Mouse (Mus musculus): ENCODE results near the gene Susd4.

- TF ChIP-seq POLR2A (IDR thresholded peaks at IDR 0.05; ENCODE audit: control insufficient read depth, extremely low read depth, insufficient read depth, low read length, poor library complexity) = no peak
- no peak for TF ChIP-seq CTCF (IDR thresholded peaks at IDR 0.05; ENCODE audit: borderline replicate concordance, control insufficient read depth, extremely low read depth, insufficient read depth, low read length, poor library complexity)
Measured at GRCm38 (mm10) chr1:182902906-182903305, 139.2 kb downstream of the Susd4 start.

Measured in thymus, adult 2 months (tissue).